Mouse (Mus musculus) ES-Bruce4 (cell line): ENCODE results near the gene St8sia1. TPM values are rescaled to one million over a fixed set of nuclear protein-coding genes. Genes with fewer than 3 reads are reported as not detected.

Source experiments
- H3K27ac ChIP-seq: 2 replicates; pipeline ENCODE4 v1.5.1; 2012; ENCODE audit warnings: low read length, inconsistent platforms; ENCODE audit not compliant: insufficient read depth
- H3K27me3 ChIP-seq: 2 replicates; pipeline ENCODE4 v1.6.1; 2012; ENCODE audit warnings: mild to moderate bottlenecking, low read length, inconsistent platforms; ENCODE audit not compliant: control insufficient read depth, poor library complexity, insufficient read depth, severe bottlenecking
- H3K36me3 ChIP-seq: 2 replicates; pipeline ENCODE4 v1.6.1; 2012; ENCODE audit warnings: inconsistent platforms, mild to moderate bottlenecking, low read length, moderate library complexity; ENCODE audit not compliant: control insufficient read depth, poor library complexity, insufficient read depth, severe bottlenecking
- H3K4me1 ChIP-seq: one replicate; pipeline ENCODE4 v1.8.1; 2011; ENCODE audit warnings: low read length; ENCODE audit not compliant: control insufficient read depth, insufficient read depth
- H3K4me3 ChIP-seq: 2 replicates; pipeline ENCODE4 v1.5.1; 2011; ENCODE audit warnings: low read depth, mild to moderate bottlenecking, low read length
- H3K9ac ChIP-seq: 2 replicates; pipeline ENCODE4 v1.6.1; 2012; ENCODE audit warnings: low read depth, mild to moderate bottlenecking, inconsistent platforms; ENCODE audit not compliant: poor library complexity, severe bottlenecking
- H3K9me3 ChIP-seq: replicated peaks from 2 replicates; pipeline ENCODE4 v1.6.1; 2012; ENCODE audit warnings: mild to moderate bottlenecking, low read length, inconsistent platforms; ENCODE audit not compliant: control insufficient read depth, poor library complexity, insufficient read depth, severe bottlenecking
- CTCF ChIP-seq: IDR thresholded peaks from one replicate; pipeline ENCODE4 v1.8.1; 2011; ENCODE audit warnings: low read depth, low read length
- EP300 ChIP-seq: IDR thresholded peaks from 2 replicates; pipeline ENCODE4 v1.6.1; 2011; ENCODE audit warnings: low read depth, low read length; ENCODE audit not compliant: insufficient read depth
- POLR2A ChIP-seq: IDR thresholded peaks from one replicate; pipeline ENCODE4 v1.8.1; 2011; ENCODE audit warnings: low read length; ENCODE audit not compliant: insufficient read depth
- polyA plus RNA-seq: library from polyadenylated mRNA; stranded (reverse); fragments of >200 nt; gene quantifications from 2 replicates; pipeline ENCODE4 v1.2.4, GENCODE M21; 2011; ENCODE audit warnings: low read depth; ENCODE audit not compliant: missing spikeins, insufficient read depth, insufficient read length

St8sia1 gene
- polyA plus RNA-seq, 1 experiment, result 2.5 TPM

DNA sequence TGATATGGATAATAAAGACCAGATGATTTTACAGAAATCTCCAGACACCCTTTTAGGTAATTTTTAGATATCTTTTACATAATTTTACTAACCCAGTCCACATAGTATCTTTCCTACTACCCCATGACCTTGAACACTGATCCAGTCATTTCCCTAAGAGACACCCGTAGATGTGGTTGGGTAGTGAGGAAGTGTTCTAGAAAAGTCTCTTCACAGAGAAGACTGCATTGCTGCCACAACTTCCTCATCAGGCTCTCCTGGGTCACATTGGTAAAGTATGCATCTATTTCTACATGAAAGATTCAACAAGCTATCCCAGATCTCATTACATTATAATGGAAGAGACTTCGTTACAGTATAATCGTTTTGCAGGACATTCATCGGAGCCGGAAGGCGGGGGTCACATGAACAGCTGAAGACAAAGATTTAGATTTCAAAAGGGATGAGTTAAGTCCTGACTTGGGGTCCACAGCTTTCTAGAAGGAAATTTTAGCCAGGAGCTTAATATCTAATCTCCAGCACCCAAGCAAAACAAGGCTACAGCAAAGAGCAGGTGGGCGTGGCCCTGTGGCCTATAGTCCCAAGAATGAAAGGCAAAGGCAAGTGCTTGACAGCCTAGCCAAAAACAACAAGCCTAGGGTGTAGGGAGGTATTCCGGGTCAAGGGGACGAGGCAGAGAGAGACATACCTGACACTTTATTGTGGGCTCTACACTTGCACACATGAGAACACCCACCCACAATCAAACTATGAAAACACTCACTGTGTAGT lies 75.1 kb downstream of the St8sia1 start:
- Histone ChIP-seq H3K9me3 (no peaks in the 10 kb centered on the region), H3K27me3 (no peaks in the 10 kb centered on the region), H3K4me1 (peaks cover 6% of the 10 kb centered on the region), H3K27ac (no peak overlapping the region), H3K36me3 (no peaks in the 10 kb centered on the region), H3K4me3 (no peak overlapping the region), H3K9ac (no peak overlapping the region)
- TF ChIP-seq CTCF, result no peak
- no peak for TF ChIP-seq POLR2A
- TF ChIP-seq EP300, result no peak

DNA sequence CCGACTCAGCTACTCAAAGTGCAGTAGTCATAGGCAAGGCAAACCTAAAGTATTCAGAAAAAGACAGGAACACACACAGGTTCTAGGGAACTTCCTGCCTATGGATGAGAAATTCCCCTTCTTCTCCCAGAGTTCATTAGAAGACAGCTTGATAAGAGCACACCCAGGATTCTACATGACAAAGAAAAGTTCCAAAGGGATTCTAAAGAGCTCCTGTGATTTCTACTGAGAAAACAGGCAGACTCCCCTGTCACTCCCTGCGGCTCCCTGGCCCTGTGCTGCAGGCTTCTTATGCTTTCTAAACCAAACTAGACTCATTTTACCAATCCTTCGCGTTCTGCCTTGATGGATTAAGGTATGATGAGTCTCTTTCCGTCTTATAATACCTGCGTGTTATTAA lies 75.9 kb downstream of the St8sia1 start:
- Histone ChIP-seq H3K4me3 (no peak overlapping the region), H3K4me1 (peaks cover 6% of the 10 kb centered on the region), H3K27ac (no peak overlapping the region), H3K9me3 (no peaks in the 10 kb centered on the region), H3K9ac (no peak overlapping the region), H3K36me3 (no peaks in the 10 kb centered on the region), H3K27me3 (no peaks in the 10 kb centered on the region)
- TF ChIP-seq CTCF, result no peak

DNA sequence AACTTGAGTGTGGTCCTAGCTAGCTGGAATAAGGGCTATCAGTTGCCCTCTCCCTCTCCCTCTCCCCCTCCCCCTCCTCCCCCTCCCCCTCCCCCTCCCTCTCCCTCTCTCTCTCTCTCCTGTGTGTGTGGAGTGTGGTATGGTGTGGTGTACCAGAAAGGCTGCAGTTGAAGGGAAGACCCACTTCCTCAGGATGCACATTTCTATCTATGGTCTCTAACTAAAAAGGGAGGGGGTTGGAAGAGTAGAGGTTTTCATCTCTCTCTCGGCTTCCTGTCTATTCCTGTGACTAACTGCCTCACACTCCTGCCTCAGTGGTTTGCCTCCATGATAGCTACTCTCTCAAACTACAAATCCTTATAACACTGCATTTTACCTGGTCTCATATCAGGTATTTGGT lies 76.9 kb downstream of the St8sia1 start:
- no peak overlapping the region for H3K9ac ChIP-seq
- TF ChIP-seq POLR2A, result no peak
- TF ChIP-seq EP300, result no peak
- TF ChIP-seq CTCF, result no peak
- no peaks in the 10 kb centered on the region for H3K36me3 ChIP-seq
- H3K4me3 ChIP-seq, result no peak overlapping the region
- H3K27ac ChIP-seq, result no peak overlapping the region
- H3K4me1 ChIP-seq, result peaks cover 6% of the 10 kb centered on the region
- H3K9me3 ChIP-seq, result no peaks in the 10 kb centered on the region
- no peaks in the 10 kb centered on the region for H3K27me3 ChIP-seq

DNA sequence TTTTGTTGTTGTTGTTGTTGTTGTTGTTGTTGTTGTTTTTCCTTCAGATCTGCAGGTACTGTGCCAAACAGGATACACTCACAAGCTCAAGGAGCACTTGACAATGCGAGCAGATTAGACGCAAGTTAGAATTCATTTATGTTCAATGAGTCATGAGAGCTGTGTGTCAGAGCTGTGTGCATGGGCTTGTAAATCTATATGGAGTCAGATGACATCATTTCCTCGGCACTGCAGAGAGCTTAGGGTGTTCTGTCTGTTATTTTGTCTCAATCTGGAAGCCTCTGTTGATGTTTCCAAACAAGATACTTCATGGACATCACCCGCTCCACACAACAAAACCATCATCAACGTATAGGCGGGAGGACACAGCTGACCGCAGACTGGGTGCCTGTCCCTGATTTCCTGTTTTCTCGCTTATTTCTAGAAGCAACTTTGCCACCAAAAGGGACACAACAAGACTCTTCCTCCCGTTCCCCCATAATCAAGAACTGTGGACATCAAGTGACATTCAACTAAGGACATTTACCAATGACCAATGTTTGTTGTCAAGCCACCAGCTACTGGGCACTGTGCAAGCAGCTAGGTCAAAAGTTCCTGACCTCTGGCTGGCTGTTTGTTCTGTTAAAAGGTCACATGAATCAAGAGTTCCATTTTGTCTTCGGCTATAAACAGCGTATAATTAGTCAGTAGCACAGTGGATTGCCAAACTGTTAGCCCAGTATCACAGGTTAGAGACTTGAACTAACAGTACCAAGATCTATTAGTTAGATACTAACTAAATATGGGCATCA lies 78.7 kb downstream of the St8sia1 start:
- H3K27me3 ChIP-seq, result no peaks in the 10 kb centered on the region
- H3K9me3 ChIP-seq, result no peaks in the 10 kb centered on the region
- no peaks in the 10 kb centered on the region for H3K36me3 ChIP-seq
- H3K4me1 ChIP-seq, result peaks cover 6% of the 10 kb centered on the region
- H3K9ac ChIP-seq, result no peak overlapping the region
- H3K27ac ChIP-seq, result no peak overlapping the region
- TF ChIP-seq CTCF (no peak), EP300 (no peak), POLR2A (no peak)
- H3K4me3 ChIP-seq, result no peak overlapping the region

DNA sequence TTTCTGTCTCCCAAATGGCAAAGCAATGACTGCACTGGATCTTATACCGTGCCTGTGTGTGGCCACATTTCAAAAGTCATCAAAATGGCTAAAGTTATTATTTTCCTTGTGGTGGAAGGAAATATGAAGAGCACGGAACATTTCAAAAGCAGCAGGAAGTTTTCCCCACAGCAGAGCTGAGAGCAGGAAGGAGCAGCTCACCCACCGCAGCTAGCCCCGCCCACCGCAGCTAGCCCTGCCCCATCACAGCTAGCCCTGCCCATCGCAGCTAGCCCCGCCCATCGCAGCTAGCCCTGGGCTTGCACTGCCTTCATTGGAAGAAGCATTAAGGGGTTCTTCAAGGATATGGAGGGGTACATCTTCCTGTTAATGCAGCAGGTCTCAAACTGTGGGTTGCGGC lies 80.1 kb downstream of the St8sia1 start:
- no peaks in the 10 kb centered on the region for H3K9me3 ChIP-seq
- no peaks in the 10 kb centered on the region for H3K36me3 ChIP-seq
- H3K4me3 ChIP-seq, result no peak overlapping the region
- H3K27me3 ChIP-seq, result no peaks in the 10 kb centered on the region
- no peak for TF ChIP-seq CTCF
- no peak for TF ChIP-seq EP300
- TF ChIP-seq POLR2A, result no peak
- peaks cover 5% of the 10 kb centered on the region for H3K4me1 ChIP-seq
- H3K27ac ChIP-seq, result no peak overlapping the region
- H3K9ac ChIP-seq, result no peak overlapping the region

DNA sequence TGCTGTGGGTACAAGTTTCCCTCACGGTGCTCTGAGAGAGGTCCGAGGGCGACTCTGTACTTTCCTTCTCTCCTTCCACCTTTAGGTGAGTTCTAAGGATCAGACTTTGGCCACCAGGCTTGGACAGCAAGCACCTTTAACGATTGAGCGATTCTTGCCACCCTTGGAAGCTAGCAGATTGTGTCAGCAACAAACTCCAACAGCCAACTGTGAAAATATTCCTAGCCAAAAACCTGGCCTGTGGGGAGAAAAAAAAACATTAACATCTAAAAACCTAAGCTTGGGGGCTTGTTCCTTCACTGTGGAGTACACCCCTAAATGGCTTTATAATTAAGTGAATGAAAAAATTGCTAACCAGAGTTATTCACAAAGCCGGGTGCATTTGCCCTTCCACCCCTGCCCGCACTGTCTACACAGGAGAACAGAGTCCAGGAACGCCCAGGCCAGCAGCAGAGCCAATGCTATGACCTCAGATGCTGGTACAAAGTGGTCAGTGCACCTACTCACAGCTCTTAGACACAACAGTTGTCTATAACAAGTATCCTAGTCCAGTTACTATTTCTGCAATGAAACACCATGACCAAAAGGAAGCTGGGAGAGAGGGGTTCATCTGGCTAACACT lies 83.3 kb downstream of the St8sia1 start:
- no peak overlapping the region for H3K4me3 ChIP-seq
- no peak for TF ChIP-seq EP300
- no peak for TF ChIP-seq CTCF
- TF ChIP-seq POLR2A, result no peak
- H3K4me1 ChIP-seq, result peaks cover 6% of the 10 kb centered on the region
- no peaks in the 10 kb centered on the region for H3K36me3 ChIP-seq
- no peak overlapping the region for H3K9ac ChIP-seq
- no peaks in the 10 kb centered on the region for H3K27me3 ChIP-seq
- no peaks in the 10 kb centered on the region for H3K9me3 ChIP-seq
- H3K27ac ChIP-seq, result no peak overlapping the region
